In the genomic region with DNA sequence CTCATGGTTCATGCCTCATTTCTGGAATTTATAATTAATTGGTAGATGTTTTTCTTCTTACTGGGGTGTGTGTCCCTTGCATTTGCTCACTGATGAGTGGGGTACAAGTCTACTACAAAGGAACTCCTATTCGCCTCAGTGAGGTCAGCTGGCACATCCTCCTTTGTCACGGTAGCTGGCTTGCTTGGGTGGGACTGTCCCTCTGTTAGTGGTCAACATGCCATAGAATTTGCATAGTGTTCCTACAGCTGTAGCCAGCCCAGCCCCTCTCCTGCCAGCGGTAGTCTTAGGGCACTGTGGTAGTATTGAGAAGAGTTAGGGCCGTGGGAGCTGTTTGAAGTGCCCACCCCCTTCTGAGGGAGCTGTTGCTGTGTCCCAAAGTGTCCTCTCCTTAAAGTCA, we compare ENCODE assay signal across 20 mouse cellular contexts.
DNase-seq lines count a peak whose midpoint lies in the region; ATAC-seq and TF ChIP-seq lines count a peak whose summit lies in the region.
"Had no signal": no experiment of that assay in that cellular context is flagged by ENCODE, and none has a peak within 500 bp of the region (broad histone marks: within the 10 kb centered on the region; RNA-seq: fewer than 3 reads in every experiment).

No protein-coding gene starts in this region.

- H3K27me3 ChIP-seq in kidney, embryonic 16.5 days (ENCODE audit: insufficient read depth, low read length) = no peaks in the 10 kb centered on the region
- H3K27me3 ChIP-seq in spleen, adult 2 months (ENCODE audit: control insufficient read depth, insufficient read depth, low read length) = no peaks in the 10 kb centered on the region
- H3K27me3 ChIP-seq: heart, embryonic 13.5 days; hindbrain, embryonic 12.5 days had no signal

- H3K4me2 ChIP-seq in kidney, embryonic 16.5 days (replicated peaks; ENCODE audit: low read depth, low read length) = no peak overlapping the region
- H3K4me2 ChIP-seq: forebrain, embryonic 15.5 days; heart, embryonic 13.5 days; hindbrain, embryonic 12.5 days had no signal

- no peak for TF ChIP-seq POLR2A in bone marrow, adult 2 months (IDR thresholded peaks at IDR 0.05; ENCODE audit: borderline replicate concordance, control insufficient read depth, low read depth, low read length)
- no peak for TF ChIP-seq POLR2A in spleen, adult 2 months (IDR thresholded peaks at IDR 0.05; ENCODE audit: low read depth, low read length)

- no peak overlapping the region for H3K9ac ChIP-seq in kidney, embryonic 16.5 days (replicated peaks; ENCODE audit: low read length)
- H3K9ac ChIP-seq: forebrain, embryonic 15.5 days; heart, embryonic 13.5 days; hindbrain, embryonic 12.5 days had no signal

- H3K36me3 ChIP-seq in kidney, embryonic 16.5 days (ENCODE audit: insufficient read depth, low read length) = peaks cover 13% of the 10 kb centered on the region
- no peaks in the 10 kb centered on the region for H3K36me3 ChIP-seq in spleen, adult 2 months (ENCODE audit: control insufficient read depth, insufficient read depth, low read length)
- H3K36me3 ChIP-seq: forebrain, embryonic 15.5 days; G1E; hindbrain, embryonic 12.5 days had no signal

- ATAC-seq in kidney, embryonic 16.5 days (ENCODE audit: low FRiP score, low TSS enrichment) = peak; percentile 37; the same call in 1 of the 2 replicates
- no peak for ATAC-seq in erythroid progenitor cell, adult 5-6 weeks (replicated peaks; ENCODE audit: low FRiP score, poor library complexity, severe bottlenecking)
- ATAC-seq: forebrain, embryonic 15.5 days; hindbrain, postnatal 0 days had no signal

- no peak for TF ChIP-seq CTCF in bone marrow, adult 2 months (IDR thresholded peaks at IDR 0.05; ENCODE audit: control insufficient read depth, insufficient read depth, low read length)
- TF ChIP-seq CTCF in spleen, adult 2 months (IDR thresholded peaks at IDR 0.05; ENCODE audit: extremely low read depth, insufficient read depth, insufficient read length, insufficient replicate concordance) = no peak

- no peaks in the 10 kb centered on the region for H3K9me3 ChIP-seq in kidney, embryonic 16.5 days (ENCODE audit: low read length)
- H3K9me3 ChIP-seq: embryonic facial prominence, embryonic 10.5 days; forebrain, embryonic 10.5 days; forebrain, embryonic 15.5 days; hindbrain, embryonic 12.5 days had no signal

- WGBS in kidney, embryonic 16.5 days = 77% methylated on average over 4 of the region's 4 CpGs
- 78% methylated on average over 4 of the region's 4 CpGs for WGBS in bone marrow, adult 2 months
- 43% methylated on average over 4 of the region's 4 CpGs for WGBS in spleen, adult 2 months

- no peak for DNase-seq in kidney, postnatal 4 days
- DNase-seq in spleen, adult 2 months (ENCODE audit: low read depth in 1 of 2, low spot score in 2 of 2) = peak; percentile 40 to 64
- DNase-seq in testis, postnatal 10 days (ENCODE audit: low spot score) = no peak
- DNase-seq in layer of hippocampus, adult 9-10 months (ENCODE audit: low spot score) = no peak
- DNase-seq: adrenal gland, postnatal 14 days; cerebellum, adult 2 months; cerebellum, postnatal 10 days; gastrocnemius, postnatal 36 days; heart, adult 11 months; heart, postnatal 36 days had no signal

- H3K27ac ChIP-seq in kidney, embryonic 16.5 days (ENCODE audit: low read length) = no peak overlapping the region
- 0 out of 2 replicates have a peak overlapping the region, but pooled peaks have one; percentile 5 for H3K27ac ChIP-seq in bone marrow, adult 2 months (ENCODE audit: control insufficient read depth, insufficient read depth, low read depth, low read length, poor library complexity)
- peak overlapping the region; percentile 86 for H3K27ac ChIP-seq in spleen, adult 2 months (ENCODE audit: insufficient read depth, low read length)
- H3K27ac ChIP-seq: embryonic facial prominence, embryonic 10.5 days; forebrain, embryonic 10.5 days; forebrain, embryonic 15.5 days; heart, embryonic 13.5 days; hindbrain, embryonic 12.5 days; hindbrain, postnatal 0 days had no signal

- no peak overlapping the region for H3K4me3 ChIP-seq in kidney, embryonic 16.5 days (ENCODE audit: low read length)
- no peak overlapping the region for H3K4me3 ChIP-seq in bone marrow, adult 2 months (replicated peaks; ENCODE audit: control insufficient read depth, low read depth, low read length)
- H3K4me3 ChIP-seq in spleen, adult 2 months (ENCODE audit: extremely low read depth, insufficient read depth, insufficient read length) = no peak overlapping the region
- H3K4me3 ChIP-seq: embryonic facial prominence, embryonic 10.5 days; forebrain, embryonic 10.5 days; forebrain, embryonic 15.5 days; heart, embryonic 13.5 days; hindbrain, embryonic 12.5 days had no signal

- peaks cover 11% of the 10 kb centered on the region for H3K4me1 ChIP-seq in kidney, embryonic 16.5 days (ENCODE audit: insufficient read depth, low read length)
- H3K4me1 ChIP-seq in bone marrow, adult 2 months (ENCODE audit: control insufficient read depth, insufficient read depth, low read length) = peaks cover 1% of the 10 kb centered on the region; the same call in 1 of the 2 replicates
- peaks cover 40% of the 10 kb centered on the region for H3K4me1 ChIP-seq in spleen, adult 2 months (ENCODE audit: control insufficient read depth, insufficient read depth, insufficient read length)
- H3K4me1 ChIP-seq: forebrain, embryonic 15.5 days had no signal

Comparison
In these comparisons a context has a peak if more than half of its experiments do, and no peak if none do; other contexts are left out.
1. DNase-seq: peak in spleen, adult 2 months (2 of 2); none in kidney, postnatal 4 days (0 of 2), testis, postnatal 10 days (single experiment) and layer of hippocampus, adult 9-10 months (single experiment).